Mouse (Mus musculus) layer of hippocampus, adult 8-10 months (tissue): ENCODE results near the gene Gemin2. TPM values are rescaled to one million over a fixed set of nuclear protein-coding genes. Genes with fewer than 3 reads are reported as not detected.
"Not testable (repeated sequence)": the region's sequence is repeated elsewhere in the genome, so short reads cannot be mapped to it uniquely, and the experiment has no call there.

Experiments used
- DNase-seq, 2 experiments: peaks; one replicate each; pipeline ENCODE4 v3.0.0; 2022; ENCODE audit warnings: low spot score in 2 of 2
- total RNA-seq, 4 experiments: library from RNA; stranded (reverse); gene quantifications; 2 replicates each; pipeline ENCODE4 v1.2.4; 2022

The Gemin2 gene
- total RNA-seq = 1 to 10 TPM; 6.8 to 9.9 (median 9.1) TPM

- peak; percentile 87 to 89 for DNase-seq
These were observed at the start of gene Gemin2 for GRCm38 (mm10) chr12:59013234-59013633. Gene Gemin2 (plus strand): TSS chr12:59013393.

DNA sequence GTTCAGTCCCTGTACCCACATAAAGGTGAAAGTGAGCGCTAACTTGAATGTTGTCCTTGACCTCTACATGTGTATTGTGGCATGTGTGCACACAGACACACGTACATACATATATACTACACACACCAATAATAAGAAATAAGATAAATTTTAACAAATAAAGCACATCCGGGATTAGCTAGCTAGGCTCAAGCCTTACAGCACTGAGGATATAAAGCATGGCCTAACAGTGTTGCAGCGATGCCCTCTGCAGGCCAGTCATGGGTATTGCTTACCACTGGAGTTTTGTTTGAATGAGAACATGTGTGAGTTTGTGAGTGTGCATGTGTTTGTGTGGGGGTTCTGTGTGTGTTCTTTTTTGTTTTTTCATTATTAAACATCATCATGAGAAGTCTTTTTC lies 48.6 kb upstream of the Gemin2 start:
- no peak for DNase-seq

DNA sequence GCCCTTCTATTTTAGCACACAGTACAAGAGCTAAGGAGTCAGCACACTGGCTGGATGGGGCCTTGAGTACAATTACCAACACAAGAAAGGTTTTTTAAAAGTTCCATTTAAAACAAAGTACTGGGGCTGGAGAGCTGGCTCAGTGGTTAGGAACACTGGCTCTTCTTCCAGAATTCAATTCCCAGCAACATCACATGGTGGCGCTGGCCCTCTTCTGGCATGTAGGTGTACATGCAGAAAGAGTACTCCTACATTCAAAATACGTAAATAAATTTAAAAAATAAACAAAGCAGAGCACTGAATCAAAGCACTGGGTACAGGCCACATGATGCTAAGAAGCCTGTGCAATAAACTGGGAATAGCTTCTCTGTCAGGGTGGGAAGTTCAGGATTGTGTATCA lies 36.2 kb upstream of the Gemin2 start:
- DNase-seq = no peak

- DNase-seq = not testable (repeated sequence)
These were observed 32.0 kb upstream of the Gemin2 start for GRCm38 (mm10) chr12:58981178-58981661.

DNA sequence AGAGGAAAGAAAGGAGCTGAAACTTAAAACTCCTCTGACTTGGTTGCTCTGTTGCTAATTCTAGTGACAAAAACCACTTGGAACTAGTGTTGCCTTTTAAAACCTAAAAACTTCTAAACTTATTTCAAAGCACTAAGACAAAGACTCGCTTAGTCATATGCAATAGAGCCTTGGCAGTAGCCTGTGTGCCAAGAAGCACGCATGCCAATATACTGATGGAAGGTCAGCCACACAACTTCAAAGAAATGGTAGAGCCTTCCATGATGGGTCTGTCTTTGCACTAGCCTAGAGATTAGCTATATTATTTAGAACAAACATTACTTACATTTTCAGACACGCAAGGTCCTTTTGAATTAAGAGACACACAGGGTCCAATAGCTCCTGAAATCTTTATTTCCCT lies 27.4 kb upstream of the Gemin2 start:
- DNase-seq = no peak

DNA sequence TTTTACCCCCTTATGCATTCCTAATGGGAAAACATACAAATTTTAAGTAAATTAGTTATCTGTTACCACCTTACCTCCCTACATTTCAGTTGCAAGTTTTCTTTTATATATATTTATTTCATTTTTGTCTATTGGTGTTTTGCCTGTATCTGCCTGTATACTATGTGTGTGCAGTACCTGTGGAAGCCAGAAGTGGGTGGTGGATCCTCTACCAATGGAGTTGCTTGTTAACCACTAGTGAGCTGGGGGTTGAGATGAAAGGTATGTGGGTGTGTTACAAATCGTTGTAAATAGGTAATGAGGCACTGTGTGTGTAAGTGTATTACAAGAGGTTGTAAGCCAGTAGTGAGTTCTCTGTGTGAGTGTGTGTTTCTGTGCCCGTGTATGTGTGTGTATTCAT lies 2.7 kb upstream of the Gemin2 start:
- no peak for DNase-seq

GRCm38 (mm10) chr12:59011275-59011843 lies 1.8 kb upstream of the Gemin2 start:
- no peak for DNase-seq

DNA sequence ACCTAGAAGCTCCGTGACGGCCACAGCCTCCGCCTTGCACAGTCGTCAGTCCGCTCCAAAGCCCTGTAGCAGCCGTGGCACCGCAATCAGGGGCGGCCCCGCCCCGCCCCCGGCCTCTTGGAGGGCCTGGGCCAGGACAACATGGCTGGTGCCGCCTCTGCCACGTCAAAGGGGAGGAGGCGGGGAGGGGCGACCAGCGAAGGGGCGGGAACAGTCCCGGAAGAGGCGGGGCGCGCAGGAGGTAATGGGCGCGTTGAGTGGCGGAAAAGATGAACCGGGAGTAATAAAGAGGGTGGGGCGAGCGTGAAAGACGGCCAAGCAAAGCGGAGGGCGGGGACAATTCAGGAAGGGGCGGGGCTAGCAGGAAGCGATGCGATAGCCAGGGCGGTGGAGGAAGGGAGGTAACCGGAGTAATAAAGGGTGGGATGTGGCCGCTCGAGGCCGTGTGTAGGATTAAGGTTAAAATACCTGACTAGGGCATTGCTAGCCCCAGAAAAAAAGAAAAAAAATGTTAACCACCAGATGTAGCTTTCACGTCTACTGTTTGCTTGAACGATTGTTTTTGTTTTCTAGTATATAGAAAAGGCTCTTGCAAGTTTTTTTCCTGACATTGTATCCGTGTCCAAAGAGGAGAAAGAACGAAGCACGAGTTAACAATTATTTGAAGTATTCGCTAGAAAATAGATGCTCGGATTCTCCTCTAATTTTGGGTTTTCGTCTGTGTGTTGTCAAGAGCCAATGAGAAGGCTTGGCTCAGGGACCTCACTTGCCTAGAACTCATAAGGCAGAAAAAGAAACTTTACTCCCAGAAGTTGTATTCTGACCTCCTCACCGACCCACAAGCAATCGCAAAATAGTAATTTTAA lies 1.1 kb upstream of the Gemin2 start, which contains the start of gene Sec23a:
Gene Sec23a, minus strand, starts transcription at position 174 of the 866 bp plus-strand sequence.
- DNase-seq = peak; percentile 98

DNA sequence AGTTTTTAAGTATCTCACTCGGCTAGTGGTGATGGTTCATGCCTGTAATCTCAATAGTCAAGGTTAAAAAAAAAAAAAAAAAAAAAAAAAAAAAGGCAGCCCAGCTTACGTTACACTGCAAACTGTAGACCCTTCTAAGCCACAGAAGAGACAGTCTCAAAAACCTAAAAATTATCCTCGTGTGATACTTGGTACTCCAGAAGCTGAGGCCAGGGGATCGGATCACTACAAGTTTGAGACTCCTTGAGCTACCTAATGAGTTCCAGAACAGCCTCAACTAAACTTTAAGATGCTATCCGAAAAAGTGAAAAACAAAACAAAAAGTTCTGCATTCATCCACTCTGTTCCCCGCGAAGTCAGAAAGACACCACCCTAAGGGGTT lies 492 bp upstream of the Gemin2 start:
- no peak for DNase-seq

- no peak for DNase-seq
These were observed 4.8 kb downstream of the Gemin2 start for GRCm38 (mm10) chr12:59017970-59018369.

GRCm38 (mm10) chr12:59019891-59020290 lies 6.7 kb downstream of the Gemin2 start:
- DNase-seq = no peak

GRCm38 (mm10) chr12:59021306-59021705 lies 8.1 kb downstream of the Gemin2 start:
- no peak for DNase-seq

DNA sequence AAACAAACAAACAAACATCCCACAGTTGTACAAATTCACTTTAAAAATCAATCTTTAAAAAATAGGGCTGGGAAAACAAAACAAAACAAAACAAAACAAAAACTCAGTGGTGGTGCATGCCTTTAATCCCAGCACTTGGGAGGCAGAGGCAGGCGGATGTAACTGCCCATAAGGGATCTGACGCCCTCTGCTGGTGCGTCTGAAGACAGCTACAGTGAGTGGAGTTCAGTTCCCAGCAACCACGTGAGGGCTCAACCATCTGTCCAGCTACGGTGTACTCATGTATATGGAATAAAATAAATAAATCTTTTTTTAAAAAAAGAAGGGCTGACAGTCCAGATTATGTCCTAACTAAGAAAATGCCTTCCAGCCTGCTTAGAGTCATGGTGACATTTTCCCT lies 18.9 kb downstream of the Gemin2 start:
- DNase-seq = no peak

DNA sequence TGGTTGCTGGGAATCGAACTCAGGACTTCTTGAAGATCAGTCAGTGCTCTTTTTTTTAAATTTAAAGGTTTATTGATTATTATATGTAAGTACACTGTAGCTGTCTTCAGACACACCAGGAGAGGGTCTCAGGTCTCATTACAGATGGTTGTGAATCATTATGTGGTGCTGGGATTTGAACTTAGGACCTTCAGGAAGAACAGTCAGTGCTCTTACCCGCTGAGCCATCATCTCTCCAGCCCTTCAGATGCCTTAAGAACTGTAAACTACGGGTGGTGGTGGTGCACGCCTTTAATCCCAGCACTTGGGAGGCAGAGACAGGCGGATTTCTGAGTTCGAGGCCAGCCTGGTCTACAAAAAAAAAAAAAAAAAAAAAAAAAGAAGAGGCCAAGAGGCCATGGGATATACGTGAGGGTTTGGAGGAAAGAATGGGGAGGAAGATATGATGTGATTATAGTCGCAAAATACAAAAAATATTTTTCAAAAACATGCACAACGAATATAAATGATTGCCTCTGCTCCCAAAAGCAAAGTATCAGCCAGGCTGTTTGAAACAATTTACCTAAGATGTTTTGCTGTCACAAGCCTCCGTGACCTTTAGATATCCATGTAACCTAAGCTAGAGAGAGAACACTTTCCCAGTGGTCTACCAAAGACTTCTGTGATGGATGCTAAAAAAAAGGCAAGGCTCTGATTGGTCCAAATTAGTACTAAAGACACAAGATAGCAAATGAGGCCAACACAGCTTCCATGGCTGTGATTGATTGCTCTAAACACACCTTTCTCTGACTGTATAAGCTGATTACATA lies 26.2 kb downstream of the Gemin2 start:
- no peak for DNase-seq

DNA sequence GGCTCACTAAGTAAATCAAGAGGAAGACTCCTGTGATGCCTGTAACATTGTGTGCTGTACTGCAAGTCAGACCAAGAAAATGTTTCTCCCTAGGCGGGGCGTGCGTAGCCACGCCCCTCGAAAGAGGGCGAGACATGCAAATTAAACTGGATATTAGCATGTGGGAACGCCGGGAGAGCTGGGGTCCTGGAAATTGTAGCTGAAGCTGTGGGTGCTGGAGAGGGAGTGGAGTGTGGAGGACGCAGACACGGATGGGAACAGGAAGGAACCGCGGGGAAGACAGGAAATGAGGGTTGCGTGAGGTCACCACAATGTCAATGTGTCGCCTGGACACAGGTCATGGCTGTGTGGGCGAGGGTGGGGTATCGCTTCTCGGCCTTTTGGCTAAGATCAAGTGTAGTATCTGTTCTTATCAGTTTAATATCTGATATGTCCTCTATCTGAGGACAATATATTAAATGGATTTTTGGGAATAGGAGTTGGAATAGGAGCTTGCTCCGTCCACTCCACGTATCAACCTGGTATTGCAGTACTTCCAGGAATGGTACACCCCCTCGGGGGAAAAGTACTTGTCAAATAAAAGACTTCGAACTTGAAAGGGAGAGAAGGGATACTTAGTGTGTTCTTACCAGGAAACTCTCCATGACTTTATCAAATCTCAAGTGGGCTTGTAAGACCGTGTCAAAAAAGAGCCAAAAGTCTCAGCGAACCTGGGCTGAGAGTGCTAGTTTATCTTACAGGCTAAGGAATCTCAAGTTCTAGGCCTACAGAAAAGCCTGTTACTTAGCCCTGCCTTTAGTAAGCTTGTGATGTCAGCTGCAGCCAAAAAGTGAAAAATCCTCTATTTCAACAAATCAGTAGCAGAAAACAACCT lies 27.0 kb downstream of the Gemin2 start:
- no peak for DNase-seq

GRCm38 (mm10) chr12:59040851-59041250 lies 27.7 kb downstream of the Gemin2 start:
- DNase-seq = no peak

- DNase-seq = no peak
These were observed 39.3 kb downstream of the Gemin2 start for GRCm38 (mm10) chr12:59052470-59052869.

DNA sequence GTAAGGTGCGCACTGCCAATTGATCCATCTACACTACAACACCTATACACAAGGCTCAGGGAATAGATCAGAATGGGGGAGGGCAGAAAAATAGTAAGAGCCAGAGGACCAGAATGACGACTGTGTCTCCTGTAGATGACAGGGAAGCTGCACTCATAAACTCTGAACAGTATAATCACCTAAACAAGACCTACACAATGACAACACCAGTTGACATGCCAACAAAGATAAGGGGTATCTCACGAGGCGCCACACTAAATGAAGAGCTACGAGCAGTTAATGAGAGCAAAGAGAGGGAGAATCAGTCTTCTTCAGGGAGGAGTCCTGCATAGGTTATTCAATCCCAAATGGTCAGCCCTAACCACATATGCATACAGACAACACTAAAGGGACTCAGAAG lies 40.0 kb downstream of the Gemin2 start:
- no peak for DNase-seq

GRCm38 (mm10) chr12:59053976-59054375 lies 40.8 kb downstream of the Gemin2 start:
- no peak for DNase-seq

DNA sequence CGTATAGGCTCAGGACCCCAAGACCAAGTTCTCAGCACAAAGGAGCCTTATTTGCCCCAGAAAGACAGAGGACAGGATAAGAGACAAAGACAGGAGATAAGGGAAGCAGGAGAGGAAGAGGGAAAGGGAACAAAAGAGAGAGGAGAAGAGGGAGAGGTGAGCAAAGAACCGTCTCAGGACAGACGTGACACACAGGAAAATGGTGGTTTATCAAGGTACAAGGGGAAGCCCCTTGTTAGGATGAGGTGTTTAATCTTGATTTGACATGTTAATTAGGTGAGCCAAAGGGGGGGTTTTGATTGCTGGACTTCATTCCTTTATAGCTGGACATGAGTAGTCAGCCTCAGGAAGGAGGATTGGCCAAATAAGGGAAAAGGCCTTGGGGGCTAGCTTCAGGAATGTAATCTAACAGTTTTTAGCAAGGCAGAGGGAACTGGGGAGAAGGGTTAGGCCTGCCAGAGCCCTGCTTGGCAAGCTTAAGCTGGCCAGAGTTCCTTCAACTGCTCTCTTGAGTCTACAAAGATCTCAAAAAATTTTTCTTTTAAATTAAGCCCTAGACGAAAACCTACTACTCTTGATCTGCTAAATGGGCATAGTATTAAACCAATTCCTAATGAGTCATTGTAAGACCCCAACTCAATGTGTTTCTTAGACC lies 42.1 kb downstream of the Gemin2 start:
- DNase-seq = no peak
